Mouse (Mus musculus) liver, embryonic 16.5 days (tissue): Measurements from ENCODE around the gene Add3. TPM values are rescaled to one million over a fixed set of nuclear protein-coding genes. Genes with fewer than 3 reads are reported as not detected.

ENCODE experiments used
- ATAC-seq: fragments of 200-750 bp; cut with Nextera tagmentation; 2 replicates; pipeline ENCODE4 v1.8.0; 2017; ENCODE audit warnings: low read depth, mild to moderate bottlenecking, moderate number of reproducible peaks, moderate library complexity
- H3K27ac ChIP-seq: fragments of 300-500 bp; sonication (generic); 2 replicates; pipeline ENCODE4 v1.5.1; 2014; ENCODE audit warnings: mild to moderate bottlenecking, low read length
- H3K27me3 ChIP-seq: fragments of 300-500 bp; sonication (generic); 2 replicates; pipeline ENCODE4 v1.6.1; 2014; ENCODE audit warnings: low read depth, low read length, mixed read lengths; ENCODE audit not compliant: control insufficient read depth, insufficient read depth
- H3K36me3 ChIP-seq: fragments of 300-500 bp; sonication (generic); 2 replicates; pipeline ENCODE4 v1.6.1; 2014; ENCODE audit warnings: mild to moderate bottlenecking; ENCODE audit not compliant: control insufficient read depth, insufficient read depth
- H3K4me1 ChIP-seq: fragments of 300-500 bp; sonication (generic); 2 replicates; pipeline ENCODE4 v1.6.1; 2014; ENCODE audit warnings: low read depth, low read length, mixed read lengths; ENCODE audit not compliant: control insufficient read depth
- H3K4me2 ChIP-seq: fragments of 300-500 bp; sonication (generic); 2 replicates; pipeline ENCODE4 v1.6.1; 2014; ENCODE audit warnings: low read depth, low read length, mixed read lengths
- H3K4me3 ChIP-seq: fragments of 300-500 bp; sonication (generic); 2 replicates; pipeline ENCODE4 v1.5.1; 2014; ENCODE audit warnings: low read depth, mild to moderate bottlenecking, low read length
- H3K9ac ChIP-seq: fragments of 300-500 bp; sonication (generic); 2 replicates; pipeline ENCODE4 v1.6.1; 2014; ENCODE audit warnings: low read depth, low read length
- H3K9me3 ChIP-seq: fragments of 300-500 bp; sonication (generic); replicated peaks from 2 replicates; pipeline ENCODE4 v1.6.1; 2016; ENCODE audit warnings: low read length; ENCODE audit not compliant: control insufficient read depth
- WGBS: fragments of 180-500 bp; shearing (Covaris S2); extraction: QIAGEN DNeasy Blood & Tissue Kit; methylation state at CpG from one replicate; pipeline ENCODE4 v1.1.7; 2014; ENCODE audit not compliant: insufficient replicate concordance; 5-methylcytosine and 5-hydroxymethylcytosine counted together
- polyA plus RNA-seq: library from polyadenylated mRNA; unstranded; fragments of >200 nt; fragmentation: Nextera tagmentation; extraction: Ambion mirVana; gene quantifications from 2 replicates; pipeline ENCODE4 v1.2.1, GENCODE M21; 2015

Add3 gene
- polyA plus RNA-seq, 1 experiment from 2014 or later, result 28.4 TPM

DNA sequence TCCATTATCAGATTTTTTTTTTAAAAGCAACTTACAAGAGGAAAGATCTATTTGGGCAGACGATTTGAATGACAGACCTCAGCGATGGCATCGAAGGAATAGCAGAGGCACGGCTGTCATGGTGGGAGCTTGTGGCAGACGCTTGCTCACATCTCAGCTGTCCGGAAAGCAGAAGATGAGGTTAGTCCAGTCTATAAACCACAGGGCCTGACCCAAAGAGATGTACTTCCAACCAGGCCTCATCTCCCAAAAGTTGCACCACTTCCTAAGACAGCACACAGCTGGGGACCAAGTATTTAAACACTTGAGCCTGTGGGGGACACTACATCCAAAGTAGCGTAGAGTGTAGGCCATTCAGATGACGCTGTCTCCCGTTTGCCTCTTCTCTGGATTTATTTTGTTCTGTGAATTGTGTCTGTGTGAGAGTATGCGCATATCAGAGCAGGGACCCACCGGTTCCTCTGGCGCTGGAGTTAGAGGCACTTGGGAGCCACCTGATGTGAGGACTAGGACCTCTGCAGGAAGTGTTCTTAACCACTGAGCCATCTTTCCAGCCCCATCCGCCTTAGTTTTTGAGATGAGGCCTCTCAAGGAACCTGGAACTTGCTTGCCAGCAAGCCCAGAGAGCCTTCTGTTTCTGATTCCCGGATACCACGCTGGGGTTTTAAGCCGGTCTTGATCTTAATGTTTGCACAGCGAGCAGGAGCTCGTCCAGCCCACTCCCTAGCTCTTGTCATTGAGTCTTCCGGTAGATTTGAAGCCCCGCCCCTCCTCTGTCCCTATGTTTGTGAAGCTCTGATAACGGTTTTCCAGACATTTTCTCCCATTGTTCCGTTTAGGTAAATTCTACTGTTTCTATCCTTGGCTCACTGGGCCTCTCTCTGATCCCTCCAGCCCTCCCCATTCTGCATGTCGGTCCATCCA is 156.3 kb downstream of the Add3 start:
- H3K4me2 ChIP-seq, result no peak overlapping the region
- no peak for ATAC-seq
- H3K9ac ChIP-seq, result no peak overlapping the region
- H3K27me3 ChIP-seq, result no peaks in the 10 kb centered on the region; the same call in 1 of the 2 replicates
- WGBS, result 60% methylated on average over 23 of the region's 23 CpGs
- no peak overlapping the region for H3K27ac ChIP-seq
- no peaks in the 10 kb centered on the region for H3K9me3 ChIP-seq
- no peaks in the 10 kb centered on the region for H3K36me3 ChIP-seq
- no peak overlapping the region for H3K4me3 ChIP-seq
- no peaks in the 10 kb centered on the region; the same call in 1 of the 2 replicates for H3K4me1 ChIP-seq

Other genes starting within 250 kb of the Add3 start
- 85.5 and 91.8 TPM in 2 replicates for gene Xpnpep1, start 100.2 kb upstream of the Add3 start, polyA plus RNA-seq
- gene Mxi1, start 170.1 kb downstream of the Add3 start, polyA plus RNA-seq, result 14.1 and 16.7 TPM in 2 replicates
- not detected in 2 replicates for gene Gm10197, start 231.3 kb downstream of the Add3 start, polyA plus RNA-seq